Mouse (Mus musculus) hindbrain, embryonic 15.5 days (tissue): ENCODE results near the gene Inpp5f. TPM values are rescaled to one million over a fixed set of nuclear protein-coding genes. Genes with fewer than 3 reads are reported as not detected.

ENCODE experiments used
- ATAC-seq: fragments of 200-750 bp; cut with Nextera tagmentation; 2 replicates; pipeline ENCODE4 v1.8.0; 2017; ENCODE audit warnings: low read depth, moderate number of reproducible peaks, moderate TSS enrichment; ENCODE audit not compliant: low FRiP score
- H3K27ac ChIP-seq: fragments of 300-500 bp; sonication (generic); replicated peaks from 2 replicates; pipeline ENCODE4 v1.5.1; 2015; ENCODE audit warnings: mild to moderate bottlenecking, inconsistent platforms
- H3K27me3 ChIP-seq: fragments of 300-500 bp; sonication (generic); 2 replicates; pipeline ENCODE4 v1.6.1; 2015; ENCODE audit warnings: control low read depth, inconsistent platforms
- H3K36me3 ChIP-seq: fragments of 300-500 bp; sonication (generic); 2 replicates; pipeline ENCODE4 v1.6.1; 2015; ENCODE audit warnings: control low read depth, inconsistent platforms
- H3K4me1 ChIP-seq: fragments of 300-500 bp; sonication (generic); replicated peaks from 2 replicates; pipeline ENCODE4 v1.6.1; 2015; ENCODE audit warnings: control low read depth, inconsistent platforms
- H3K4me2 ChIP-seq: fragments of 300-500 bp; sonication (generic); 2 replicates; pipeline ENCODE4 v1.6.1; 2015; ENCODE audit warnings: moderate library complexity, mild to moderate bottlenecking, inconsistent platforms
- H3K4me3 ChIP-seq: fragments of 300-500 bp; sonication (generic); 2 replicates; pipeline ENCODE4 v1.5.1; 2015; ENCODE audit warnings: mild to moderate bottlenecking, inconsistent platforms
- H3K9ac ChIP-seq: fragments of 300-500 bp; sonication (generic); 2 replicates; pipeline ENCODE4 v1.6.1; 2015; ENCODE audit warnings: inconsistent platforms
- H3K9me3 ChIP-seq: fragments of 300-500 bp; sonication (generic); 2 replicates; pipeline ENCODE4 v1.6.1; 2016; ENCODE audit warnings: control low read depth, inconsistent platforms
- WGBS: fragments of 180-500 bp; shearing (Covaris S2); methylation state at CpG from one replicate; pipeline ENCODE4 v1.1.7; 2015; 5-methylcytosine and 5-hydroxymethylcytosine counted together
- polyA plus RNA-seq: library from polyadenylated mRNA; unstranded; fragments of >200 nt; fragmentation: Nextera tagmentation; extraction: Ambion mirVana; gene quantifications from 2 replicates; pipeline ENCODE4 v1.2.1, GENCODE M21; 2015

The Inpp5f gene
- polyA plus RNA-seq, 1 experiment from 2014 or later: 406 TPM

GRCm38 (mm10) chr7:128578199-128578945 lies 32.8 kb upstream of the Inpp5f start:
- Histone ChIP-seq H3K27ac (no peak overlapping the region), H3K4me3 (no peak overlapping the region), H3K36me3 (no peaks in the 10 kb centered on the region), H3K9me3 (no peaks in the 10 kb centered on the region), H3K27me3 (no peaks in the 10 kb centered on the region), H3K4me2 (no peak overlapping the region), H3K4me1 (0 out of 2 replicates have a peak, but pooled peaks cover 13% of the 10 kb centered on the region), H3K9ac (no peak overlapping the region)
- no peak for ATAC-seq
- WGBS: 58% methylated on average over 10 of the region's 10 CpGs

GRCm38 (mm10) chr7:128579381-128579780 lies 31.7 kb upstream of the Inpp5f start:
- H3K36me3 ChIP-seq: no peaks in the 10 kb centered on the region
- no peak overlapping the region for H3K4me3 ChIP-seq
- ATAC-seq: no peak
- no peak overlapping the region for H3K27ac ChIP-seq
- H3K4me2 ChIP-seq: no peak overlapping the region
- no peaks in the 10 kb centered on the region for H3K27me3 ChIP-seq
- 0 out of 2 replicates have a peak, but pooled peaks cover 12% of the 10 kb centered on the region for H3K4me1 ChIP-seq
- 78% methylated on average over 2 of the region's 2 CpGs for WGBS
- no peaks in the 10 kb centered on the region for H3K9me3 ChIP-seq
- H3K9ac ChIP-seq: no peak overlapping the region

GRCm38 (mm10) chr7:128580318-128580717 lies 30.8 kb upstream of the Inpp5f start:
- no peak overlapping the region for H3K27ac ChIP-seq
- H3K36me3 ChIP-seq: no peaks in the 10 kb centered on the region
- no peaks in the 10 kb centered on the region for H3K27me3 ChIP-seq
- 91% methylated on average over 6 of the region's 6 CpGs for WGBS
- H3K9me3 ChIP-seq: no peaks in the 10 kb centered on the region
- ATAC-seq: no peak
- no peak overlapping the region for H3K4me2 ChIP-seq
- H3K9ac ChIP-seq: no peak overlapping the region
- no peak overlapping the region for H3K4me3 ChIP-seq
- H3K4me1 ChIP-seq: 0 out of 2 replicates have a peak, but pooled peaks cover 8% of the 10 kb centered on the region

DNA sequence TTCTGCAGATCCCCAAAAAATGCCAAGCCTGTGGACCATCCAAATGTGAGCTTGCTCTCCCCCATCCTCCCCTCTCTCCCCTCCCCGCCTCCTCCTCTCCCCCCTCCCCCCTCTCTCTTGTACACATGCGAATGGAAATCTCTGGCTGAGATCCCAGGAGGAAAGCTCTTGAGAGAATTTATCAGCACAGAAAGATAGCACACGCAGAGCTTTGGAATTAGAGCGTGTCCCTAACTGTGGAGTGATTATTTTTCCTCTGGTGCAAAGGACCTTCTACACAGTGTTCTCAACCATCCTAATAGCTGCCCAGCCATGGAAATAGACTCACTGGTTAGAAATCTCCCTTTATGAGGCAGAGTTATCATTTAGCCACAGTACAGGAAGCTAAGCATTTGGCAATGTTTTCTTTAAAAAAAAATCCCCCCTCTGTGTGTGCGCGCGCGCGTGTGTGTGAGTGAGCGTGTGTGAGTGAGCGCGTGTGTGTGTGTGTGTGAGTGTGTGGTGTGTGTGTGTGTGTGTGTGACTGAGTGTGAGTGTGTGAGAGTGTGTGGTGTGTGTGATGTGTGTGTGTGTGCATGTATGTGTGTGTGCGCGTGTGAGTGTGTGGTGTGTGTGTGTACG lies 29.2 kb upstream of the Inpp5f start:
- ATAC-seq: no peak
- no peaks in the 10 kb centered on the region for H3K9me3 ChIP-seq
- WGBS: 75% methylated on average over 14 of the region's 15 CpGs
- 0 out of 2 replicates have a peak, but pooled peaks cover 8% of the 10 kb centered on the region for H3K4me1 ChIP-seq
- H3K4me2 ChIP-seq: no peak overlapping the region
- H3K9ac ChIP-seq: no peak overlapping the region
- no peak overlapping the region for H3K4me3 ChIP-seq
- no peak overlapping the region; the same call in 1 of the 2 replicates for H3K27ac ChIP-seq
- H3K36me3 ChIP-seq: no peaks in the 10 kb centered on the region
- no peaks in the 10 kb centered on the region for H3K27me3 ChIP-seq

DNA sequence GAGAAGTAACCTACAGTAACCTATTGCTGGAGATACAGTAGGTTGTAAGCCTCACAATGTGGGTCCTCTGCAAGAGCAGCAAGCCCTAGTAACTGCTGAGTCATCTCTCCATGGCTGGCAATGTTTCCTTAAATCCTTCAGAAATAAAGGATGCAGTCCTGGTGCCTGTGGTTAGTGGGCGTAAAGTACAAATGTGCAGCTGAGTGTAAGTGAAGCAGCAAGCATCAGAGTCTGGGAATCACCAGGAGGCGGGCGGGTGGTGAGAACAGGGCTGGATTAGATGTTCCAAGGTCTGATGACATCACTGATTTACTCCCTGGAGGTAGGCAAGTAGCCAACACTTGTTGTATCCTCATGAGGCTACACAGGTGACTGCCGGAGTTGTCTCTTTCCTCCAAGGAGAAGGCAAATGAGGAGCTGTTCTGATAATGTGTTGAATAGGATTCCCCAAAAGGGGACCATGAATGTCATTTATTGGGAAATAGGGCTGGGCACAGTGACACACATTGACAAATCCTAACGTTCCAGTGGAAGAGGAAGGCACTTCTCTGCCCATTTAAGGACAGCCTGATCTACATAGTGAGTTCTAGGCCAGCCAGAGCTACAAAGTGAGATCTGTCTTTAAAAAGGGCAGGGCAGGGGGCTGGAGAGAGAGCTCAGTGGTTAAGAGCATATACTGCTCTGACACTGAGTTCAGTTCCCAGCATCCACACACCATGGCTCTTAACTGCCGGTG lies 27.7 kb upstream of the Inpp5f start:
- Histone ChIP-seq H3K27ac (no peak overlapping the region), H3K36me3 (no peaks in the 10 kb centered on the region), H3K27me3 (no peaks in the 10 kb centered on the region), H3K9ac (no peak overlapping the region), H3K9me3 (no peaks in the 10 kb centered on the region), H3K4me2 (no peak overlapping the region), H3K4me3 (no peak overlapping the region), H3K4me1 (0 out of 2 replicates have a peak, but pooled peaks cover 8% of the 10 kb centered on the region)
- no peak for ATAC-seq
- WGBS: 70% methylated on average over 6 of the region's 6 CpGs

- Histone ChIP-seq H3K4me3 (no peak overlapping the region), H3K27ac (no peak overlapping the region), H3K9me3 (no peaks in the 10 kb centered on the region), H3K4me2 (no peak overlapping the region), H3K9ac (no peak overlapping the region), H3K36me3 (no peaks in the 10 kb centered on the region), H3K4me1 (peaks cover 18% of the 10 kb centered on the region), H3K27me3 (no peaks in the 10 kb centered on the region)
- ATAC-seq: no peak
- WGBS: 72% methylated on average over 4 of the region's 4 CpGs
Measured at GRCm38 (mm10) chr7:128587334-128587933, 23.7 kb upstream of the Inpp5f start.

DNA sequence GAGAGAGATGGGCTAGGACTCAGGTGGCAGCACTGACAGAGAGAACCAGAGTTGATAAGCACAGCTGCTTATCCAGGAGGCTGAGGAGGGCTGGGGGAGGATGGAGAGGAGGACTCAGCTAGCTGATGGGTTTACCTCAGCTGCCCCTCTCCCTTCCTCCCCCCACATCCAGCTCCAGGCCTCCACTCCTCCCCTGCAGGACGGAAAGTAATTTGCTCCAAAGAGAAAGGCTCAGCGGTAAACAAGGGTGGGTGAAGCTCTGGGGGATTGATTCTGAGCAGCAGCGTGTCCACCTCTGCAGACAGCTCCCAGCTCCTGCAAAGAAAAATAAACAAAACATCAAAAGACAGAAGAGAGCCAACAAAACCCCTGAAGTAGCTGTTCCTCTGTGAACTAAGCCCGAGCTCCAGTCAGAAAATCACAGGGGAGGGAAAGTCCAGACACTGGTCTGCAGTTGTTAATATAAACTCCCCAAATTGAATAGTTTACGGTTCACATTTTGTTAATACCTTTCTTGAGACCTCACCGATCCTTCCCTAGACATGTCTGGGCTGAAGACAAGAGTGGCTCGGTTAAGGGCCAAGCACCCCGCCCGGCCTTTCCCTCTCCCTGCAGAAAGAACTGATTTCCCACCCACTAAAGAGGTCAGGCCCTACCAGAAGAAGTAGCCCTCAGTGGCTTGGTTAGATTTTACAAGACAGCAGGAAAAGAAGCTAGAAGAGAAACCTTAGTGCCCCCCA lies 19.6 kb upstream of the Inpp5f start:
- peak; percentile 70 for ATAC-seq
- H3K4me3 ChIP-seq: no peak overlapping the region
- H3K4me1 ChIP-seq: peaks cover 24% of the 10 kb centered on the region
- peak overlapping the region; percentile 81 for H3K27ac ChIP-seq
- 9% methylated on average over 9 of the region's 9 CpGs for WGBS
- no peaks in the 10 kb centered on the region for H3K9me3 ChIP-seq
- no peak overlapping the region for H3K9ac ChIP-seq
- H3K4me2 ChIP-seq: peak overlapping the region; percentile 55; the same call in 1 of the 2 replicates
- H3K27me3 ChIP-seq: no peaks in the 10 kb centered on the region
- H3K36me3 ChIP-seq: no peaks in the 10 kb centered on the region

GRCm38 (mm10) chr7:128592118-128592935 lies 18.8 kb upstream of the Inpp5f start:
- Histone ChIP-seq H3K9me3 (no peaks in the 10 kb centered on the region), H3K9ac (no peak overlapping the region), H3K27me3 (no peaks in the 10 kb centered on the region), H3K4me3 (peak overlapping the region; percentile 23), H3K27ac (peak overlapping the region; percentile 81), H3K4me1 (peaks cover 24% of the 10 kb centered on the region), H3K4me2 (peak overlapping the region; percentile 55), H3K36me3 (no peaks in the 10 kb centered on the region)
- WGBS: 3% methylated on average over 21 of the region's 21 CpGs
- peak; percentile 75; the same call in 1 of the 2 replicates for ATAC-seq

- Histone ChIP-seq H3K4me1 (peaks cover 24% of the 10 kb centered on the region), H3K9me3 (no peaks in the 10 kb centered on the region), H3K36me3 (no peaks in the 10 kb centered on the region), H3K9ac (no peak overlapping the region), H3K4me2 (peak overlapping the region; percentile 55), H3K4me3 (peak overlapping the region; percentile 23), H3K27me3 (no peaks in the 10 kb centered on the region), H3K27ac (peak overlapping the region; percentile 81)
- ATAC-seq: 0 out of 2 replicates have a peak, but pooled peaks have one; percentile 52
- 2% methylated on average over 6 of the region's 6 CpGs for WGBS
Measured at GRCm38 (mm10) chr7:128592936-128593241, 18.2 kb upstream of the Inpp5f start.

- H3K27ac ChIP-seq: no peak overlapping the region
- peaks cover 23% of the 10 kb centered on the region for H3K4me1 ChIP-seq
- H3K4me3 ChIP-seq: no peak overlapping the region
- no peak for ATAC-seq
- H3K36me3 ChIP-seq: no peaks in the 10 kb centered on the region
- 95% methylated on average over 2 of the region's 2 CpGs for WGBS
- H3K4me2 ChIP-seq: no peak overlapping the region
- no peaks in the 10 kb centered on the region for H3K27me3 ChIP-seq
- no peak overlapping the region for H3K9ac ChIP-seq
- no peaks in the 10 kb centered on the region for H3K9me3 ChIP-seq
Measured at GRCm38 (mm10) chr7:128596274-128596673, 14.9 kb upstream of the Inpp5f start.

GRCm38 (mm10) chr7:128599072-128599471 lies 12.1 kb upstream of the Inpp5f start:
- Histone ChIP-seq H3K4me3 (no peak overlapping the region), H3K27me3 (no peaks in the 10 kb centered on the region), H3K4me2 (no peak overlapping the region), H3K36me3 (no peaks in the 10 kb centered on the region), H3K9me3 (no peaks in the 10 kb centered on the region), H3K27ac (no peak overlapping the region), H3K4me1 (no peaks in the 10 kb centered on the region), H3K9ac (no peak overlapping the region)
- no peak for ATAC-seq
- 84% methylated on average over 5 of the region's 5 CpGs for WGBS
